Mouse (Mus musculus): ENCODE results near the gene Rad17.

Rad17 gene

DNA sequence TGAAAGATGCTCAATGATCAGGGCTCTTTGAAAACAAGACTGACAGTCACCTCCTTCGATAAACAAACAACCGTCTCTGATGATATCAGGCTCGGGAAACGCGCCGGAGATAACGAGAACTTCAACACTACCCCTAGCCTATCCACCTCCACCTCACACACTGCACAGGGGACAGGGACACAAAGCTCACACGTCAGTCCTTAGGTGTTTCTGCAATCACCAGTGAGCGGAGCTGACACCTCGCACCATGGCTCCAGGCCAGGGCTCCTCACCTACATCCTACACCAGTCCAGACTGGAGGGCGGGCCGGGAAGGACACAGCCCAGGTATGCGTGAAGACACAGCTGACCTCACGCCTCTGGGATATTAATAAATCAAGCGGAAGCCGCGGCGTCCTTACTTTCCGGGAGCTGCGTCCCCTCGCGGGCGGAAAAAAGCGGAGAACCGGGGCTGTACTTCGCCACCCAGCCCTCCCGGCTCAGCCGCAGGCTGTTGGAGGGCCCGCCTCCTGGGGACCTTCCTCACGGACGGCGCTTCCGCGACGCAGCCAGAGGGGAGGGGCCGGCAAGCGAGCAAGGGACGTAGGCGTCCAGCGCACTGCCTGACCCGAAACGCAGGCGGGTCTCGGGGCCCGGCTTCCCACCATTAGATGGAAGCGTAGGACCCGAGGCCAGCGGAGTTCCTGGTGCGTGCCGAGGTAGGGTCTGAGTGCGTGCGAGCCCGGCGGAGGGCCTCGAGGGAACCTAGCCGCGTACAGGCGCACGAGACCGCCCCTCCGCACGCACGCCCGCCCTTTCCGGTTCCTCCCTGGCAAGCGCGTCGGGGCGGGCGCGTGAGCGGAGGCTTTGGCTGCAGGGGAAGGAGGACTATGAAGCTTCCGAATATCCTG is at the start of gene Rad17, which contains the start of gene Ak6:
Gene Rad17, minus strand, starts transcription at position 502 of the 889 bp plus-strand sequence.
Gene Ak6, plus strand, starts transcription at position 430 of the 889 bp plus-strand sequence.
- DNase-seq (ENCODE audit: low spot score), result peak; percentile 94

DNA sequence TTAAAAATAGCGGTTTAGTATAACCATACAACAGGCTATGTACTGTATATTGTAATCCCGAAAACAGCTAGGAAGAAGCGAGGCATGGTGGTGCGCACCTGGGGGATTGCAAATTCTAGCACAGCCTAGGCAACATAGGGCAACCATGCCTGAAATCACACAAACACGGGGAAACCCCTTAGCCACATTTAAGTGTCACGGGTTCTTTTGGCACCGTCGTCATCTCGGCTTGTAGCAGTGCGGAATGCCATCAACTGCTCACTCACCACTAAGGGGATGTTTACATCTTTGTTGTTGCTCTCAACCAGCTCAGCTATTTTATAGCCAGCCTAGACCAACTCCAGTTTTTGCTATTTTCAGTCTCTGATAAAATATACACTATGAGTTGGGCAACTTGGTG is 48.0 kb upstream of the Rad17 start:
- no peak for DNase-seq (ENCODE audit: low spot score)

DNA sequence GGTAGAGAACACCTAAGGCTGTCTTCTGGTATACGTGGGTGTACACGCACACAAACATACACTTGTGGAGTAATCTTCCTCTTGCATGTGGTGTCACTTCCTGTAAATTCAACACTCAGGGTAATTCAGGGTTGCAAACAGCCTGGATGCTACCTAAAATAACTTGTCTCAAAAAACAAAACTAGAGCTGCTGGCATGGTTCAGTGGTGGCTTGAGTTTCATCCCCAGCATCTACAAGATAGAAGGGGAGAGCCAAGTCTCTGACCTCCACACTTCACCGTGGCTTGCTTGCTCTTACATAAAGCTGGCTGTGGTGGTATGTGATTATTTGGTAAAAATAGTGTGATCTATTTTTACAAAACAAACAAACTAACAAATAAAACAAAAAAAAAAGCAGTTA is 46.7 kb upstream of the Rad17 start:
- DNase-seq (ENCODE audit: low spot score), result no peak

DNA sequence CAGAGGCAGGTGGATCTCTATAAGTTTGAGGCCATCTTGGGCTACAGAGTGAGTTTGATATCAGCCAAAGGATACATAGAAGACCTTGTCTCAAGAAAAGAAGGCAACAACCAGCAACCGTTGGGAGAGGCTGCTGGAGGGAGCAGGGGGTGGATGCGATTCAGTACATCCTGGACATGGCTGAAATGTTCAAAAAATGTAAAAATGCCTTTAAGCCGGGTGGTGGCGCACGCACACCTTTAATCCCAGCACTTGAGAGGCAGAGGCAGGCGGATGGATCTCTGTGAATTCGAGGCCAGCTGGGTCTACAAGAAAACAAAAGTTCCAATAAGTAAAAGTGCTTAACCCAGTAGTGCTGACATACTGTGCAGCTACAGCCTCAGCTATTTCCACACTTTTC is 36.7 kb upstream of the Rad17 start:
- no peak for DNase-seq (ENCODE audit: low spot score)

DNA sequence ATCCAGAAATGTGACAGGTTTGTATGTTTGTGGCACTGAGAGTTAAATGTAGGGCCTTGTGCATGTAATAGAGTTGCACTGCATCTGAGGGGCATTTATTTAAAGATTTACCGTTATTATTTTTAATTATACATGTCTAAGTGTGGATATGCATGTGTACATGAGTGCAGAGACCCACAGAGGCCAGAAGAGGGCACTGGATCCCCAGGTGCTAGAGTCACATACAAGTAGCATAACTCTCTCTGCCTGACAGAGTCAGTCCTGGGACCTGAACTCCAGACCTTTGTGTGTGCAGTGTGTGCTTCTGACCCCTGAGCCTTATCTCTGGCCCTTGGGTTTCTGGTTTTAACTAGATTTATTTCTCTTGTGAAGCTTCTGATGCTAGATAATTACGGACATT is 33.5 kb upstream of the Rad17 start:
- no peak for DNase-seq (ENCODE audit: low spot score)

DNA sequence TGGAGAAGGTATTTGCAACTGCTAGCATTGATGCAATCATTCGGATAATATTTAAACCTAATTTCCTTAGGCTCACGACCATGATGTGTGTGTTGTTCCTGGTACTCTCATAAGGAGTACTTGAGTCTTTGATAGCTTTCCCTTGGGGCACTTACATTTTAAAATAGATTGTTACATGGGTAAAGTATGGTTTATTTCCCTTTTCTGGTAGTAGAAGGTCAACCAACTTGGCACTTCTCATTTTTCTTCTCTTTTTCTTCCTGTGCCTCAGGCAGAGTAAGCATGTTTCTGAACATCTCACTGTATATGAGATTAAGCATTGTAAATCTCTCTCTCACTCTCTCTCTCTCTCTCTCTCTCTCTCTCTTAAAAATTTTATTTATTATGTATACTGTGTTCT is 32.0 kb upstream of the Rad17 start:
- no peak for DNase-seq (ENCODE audit: low spot score)

DNA sequence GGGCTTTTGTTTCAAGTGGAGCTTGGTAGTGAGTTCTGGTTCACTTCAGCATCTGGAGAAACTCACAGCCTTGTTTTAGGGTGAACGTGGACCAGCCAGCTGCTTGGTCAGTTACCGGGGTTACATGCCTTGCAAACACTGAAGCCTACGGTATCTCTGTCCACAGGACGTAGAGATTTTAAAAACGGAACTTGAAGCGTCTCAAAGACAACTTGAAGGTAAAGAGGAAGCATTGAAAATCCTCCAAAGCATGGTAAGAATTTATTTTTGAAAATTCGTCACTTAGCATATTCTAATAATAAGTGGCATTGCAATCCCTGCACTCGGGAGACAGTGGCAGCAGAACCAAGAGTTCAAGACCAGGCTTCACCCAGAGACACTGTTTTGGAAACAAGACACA is 30.8 kb upstream of the Rad17 start:
- no peak for DNase-seq (ENCODE audit: low spot score)

DNA sequence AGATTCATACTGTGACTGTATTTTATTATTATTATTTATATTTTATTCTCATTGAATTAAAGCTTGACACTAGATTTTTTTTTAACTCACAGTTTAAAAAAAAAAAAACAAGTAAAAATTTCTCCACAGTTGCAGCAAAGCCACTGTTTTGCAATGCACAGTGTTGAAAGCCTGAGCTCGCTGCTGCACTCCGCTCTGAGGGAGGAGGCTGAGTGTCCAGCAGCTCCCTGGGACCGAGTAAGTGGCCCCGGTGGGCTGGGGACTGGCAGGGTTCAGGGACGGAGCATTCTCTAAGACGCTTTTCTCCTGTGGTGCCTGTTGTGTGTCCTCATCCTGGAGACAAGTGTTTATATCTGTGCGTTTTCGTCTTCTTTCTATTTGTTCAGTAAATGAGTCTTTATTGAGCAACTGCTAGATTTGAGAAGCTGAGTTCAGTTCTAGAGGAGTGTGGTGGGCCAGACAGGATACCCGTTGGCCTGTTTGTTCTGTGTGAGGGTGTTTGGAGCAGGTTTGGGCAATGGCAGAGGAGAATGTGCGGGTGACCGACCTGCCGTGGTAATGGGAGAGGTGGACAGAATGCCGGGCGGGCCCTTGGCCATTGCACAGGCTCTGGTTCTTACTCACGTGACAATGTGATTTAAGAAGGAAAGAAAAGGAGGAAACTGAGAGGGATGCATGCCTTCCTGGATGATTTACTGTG is 25.2 kb upstream of the Rad17 start:
- DNase-seq (ENCODE audit: low spot score), result no peak

DNA sequence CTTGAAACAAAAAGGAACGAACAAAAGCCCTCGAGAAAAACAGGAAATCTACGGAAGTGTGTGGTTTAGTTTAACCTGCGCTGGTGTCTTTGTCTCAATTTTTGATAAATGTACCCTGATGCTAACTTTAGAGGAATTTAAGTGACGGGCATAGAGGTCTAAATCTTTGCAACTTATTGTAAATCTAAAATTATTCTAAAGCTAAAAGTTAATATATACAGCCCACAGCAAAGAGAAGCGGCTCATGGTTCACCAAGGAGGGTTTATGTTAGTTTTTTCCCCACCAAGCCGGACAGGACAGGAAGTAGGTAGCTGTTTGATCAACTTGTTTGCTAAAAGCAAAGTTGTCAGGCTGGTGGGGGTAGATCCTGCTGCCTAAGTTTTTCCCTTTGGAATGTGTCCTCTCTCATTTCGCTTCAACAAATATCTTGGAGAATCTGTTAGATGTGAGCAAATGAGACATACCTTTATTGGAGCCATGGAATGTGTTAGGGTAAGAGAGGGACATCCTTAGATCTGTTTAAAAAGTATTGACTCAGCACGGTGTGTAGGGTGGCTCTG is 19.4 kb upstream of the Rad17 start:
- peak; percentile 51 for DNase-seq (ENCODE audit: low spot score)

DNA sequence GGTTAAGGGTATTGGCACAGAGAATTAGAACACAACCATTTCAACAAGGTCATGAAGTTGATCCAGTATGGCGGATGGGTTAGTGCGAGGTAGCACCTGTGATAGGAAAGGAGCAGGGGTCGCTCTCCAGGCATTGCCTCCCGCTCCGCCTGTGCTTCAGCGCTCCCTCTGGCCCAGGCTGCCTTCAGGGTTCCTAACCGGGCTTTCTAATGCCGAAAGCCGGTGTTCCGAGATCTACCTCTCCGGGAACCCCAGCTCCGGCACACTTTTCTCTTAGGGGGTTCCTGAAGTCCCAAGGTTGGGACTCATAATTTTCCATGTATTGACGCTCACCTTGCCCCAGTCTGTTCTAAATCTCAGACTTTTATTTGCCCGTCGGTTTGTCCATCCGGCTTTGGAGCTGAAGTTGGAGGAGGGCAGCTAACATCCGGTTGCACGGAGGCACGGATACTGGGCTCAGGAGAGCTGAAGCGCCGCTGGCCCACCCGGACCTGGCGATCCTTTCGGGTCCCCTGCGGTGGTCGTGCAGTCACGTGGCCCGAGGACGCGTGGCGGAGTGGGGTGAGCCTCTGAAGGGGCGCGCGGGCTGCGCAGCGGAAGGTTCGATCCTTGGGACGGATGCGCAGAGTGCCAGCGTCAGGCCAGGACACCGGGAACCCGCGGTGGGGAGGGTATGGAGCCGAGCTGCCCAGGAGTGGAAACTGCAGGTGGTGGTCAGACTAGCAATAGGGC is 18.6 kb upstream of the Rad17 start, which contains the start of gene Ccdc125:
Gene Ccdc125, plus strand, starts transcription at position 427 of the 732 bp plus-strand sequence.
- DNase-seq (ENCODE audit: low spot score), result peak; percentile 72

DNA sequence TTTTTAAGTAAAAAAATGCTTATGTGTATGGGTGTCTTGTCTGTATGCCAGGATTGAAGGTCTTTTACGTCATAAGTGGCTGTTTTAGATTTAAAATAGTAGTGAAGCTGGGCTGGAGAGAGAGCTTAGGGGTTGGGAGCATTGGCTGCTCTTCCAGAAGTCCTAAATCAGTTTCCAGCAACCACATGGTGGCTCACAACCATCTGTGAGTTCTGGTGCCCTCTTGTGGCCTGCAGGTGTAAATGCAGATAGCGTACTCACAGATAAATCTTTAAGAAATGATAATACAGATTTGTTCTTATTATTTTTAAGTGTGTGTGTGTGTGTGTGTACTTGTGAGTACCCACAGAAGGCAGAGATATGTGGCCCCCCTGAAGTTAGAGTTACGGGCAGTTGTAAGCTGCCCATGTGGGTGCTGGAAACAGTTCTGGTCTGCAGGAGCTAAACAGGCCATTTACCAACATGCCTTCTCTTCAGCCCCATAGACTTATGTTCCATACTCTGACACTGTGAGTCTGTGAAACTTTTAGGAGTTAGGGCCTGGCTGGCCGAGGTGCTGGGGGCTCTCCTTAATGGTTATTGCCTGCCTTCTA is 9.1 kb upstream of the Rad17 start:
- DNase-seq (ENCODE audit: low spot score), result no peak

DNA sequence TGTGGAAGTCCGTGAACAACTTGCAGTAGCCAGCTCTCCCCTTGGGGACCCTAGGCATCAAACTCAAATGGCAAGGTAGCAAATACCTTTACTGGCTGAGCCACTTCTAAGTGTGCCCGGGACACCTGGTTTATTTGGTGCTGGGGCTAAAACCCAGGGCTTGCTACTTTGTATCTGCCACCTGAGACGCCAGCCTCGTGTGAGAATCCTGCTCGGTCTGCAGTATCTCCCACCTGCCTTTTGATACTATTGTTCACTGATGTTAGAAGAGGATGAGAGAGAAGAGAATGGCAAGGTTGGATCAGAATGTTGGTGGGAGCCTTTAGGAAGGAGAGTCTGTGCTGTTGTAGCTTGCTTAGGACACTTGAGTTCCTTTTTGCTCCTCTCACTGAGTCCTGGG is 7.2 kb upstream of the Rad17 start:
- DNase-seq (ENCODE audit: low spot score), result no peak

DNA sequence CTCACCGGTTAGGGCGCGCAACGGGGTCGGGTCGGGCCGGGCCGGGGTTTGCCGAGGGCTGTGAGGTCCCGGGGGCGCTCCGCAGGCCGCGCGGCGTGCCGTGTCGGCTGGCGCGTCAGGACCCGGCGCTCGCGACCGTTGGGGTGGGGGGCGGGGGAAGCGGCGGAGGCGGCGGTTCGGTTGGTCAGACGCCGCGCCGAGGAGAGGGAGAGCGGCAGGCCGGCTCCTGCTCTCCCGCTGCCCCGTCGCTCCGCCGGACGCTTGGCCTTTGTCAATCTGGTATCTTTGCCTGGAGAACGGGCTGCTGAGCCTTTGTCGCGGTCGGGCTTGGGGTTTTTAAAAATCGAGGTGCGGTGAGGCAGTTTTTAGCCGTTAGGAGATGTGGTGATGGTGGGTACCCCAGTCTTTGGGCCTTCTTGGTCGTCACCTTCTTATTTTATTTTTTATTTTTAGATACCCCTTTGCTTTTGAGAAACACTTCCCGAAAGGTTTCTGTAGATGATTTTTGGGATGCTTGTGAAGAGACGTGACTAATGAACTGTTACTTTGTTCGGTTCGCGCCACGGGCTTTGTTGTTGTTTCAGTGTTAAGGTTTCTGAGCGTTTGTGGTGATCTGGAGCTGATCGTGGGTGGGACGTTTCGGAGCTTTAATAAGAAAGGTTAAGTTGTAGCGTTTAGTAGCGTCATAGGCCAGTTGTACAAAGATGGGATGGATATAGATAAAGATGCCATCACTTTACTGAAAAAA is 762 bp upstream of the Rad17 start, which contains the start of gene Taf9:
Gene Taf9, plus strand, starts transcription at position 141 of the 748 bp plus-strand sequence.
- no peak for DNase-seq (ENCODE audit: low spot score)

DNA sequence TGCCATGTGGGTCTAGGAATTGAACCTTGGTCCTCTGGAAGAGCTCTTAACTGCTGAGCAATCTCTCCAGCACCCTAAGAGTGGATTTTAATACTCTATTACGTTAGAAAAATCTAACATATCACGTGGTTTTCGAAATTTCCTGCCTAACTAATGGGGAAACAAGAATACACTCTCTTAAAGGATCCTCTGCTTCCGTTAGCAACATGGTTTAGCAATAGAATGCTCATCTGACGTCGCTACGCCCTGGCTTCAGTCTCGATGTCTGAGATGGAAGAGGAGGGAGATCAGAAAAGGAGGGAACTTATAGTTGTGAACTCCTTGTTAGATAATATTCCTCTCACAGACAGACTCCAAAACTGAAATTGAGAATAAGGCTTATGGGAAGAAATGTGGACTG is 2.6 kb downstream of the Rad17 start:
- DNase-seq (ENCODE audit: low spot score), result no peak

DNA sequence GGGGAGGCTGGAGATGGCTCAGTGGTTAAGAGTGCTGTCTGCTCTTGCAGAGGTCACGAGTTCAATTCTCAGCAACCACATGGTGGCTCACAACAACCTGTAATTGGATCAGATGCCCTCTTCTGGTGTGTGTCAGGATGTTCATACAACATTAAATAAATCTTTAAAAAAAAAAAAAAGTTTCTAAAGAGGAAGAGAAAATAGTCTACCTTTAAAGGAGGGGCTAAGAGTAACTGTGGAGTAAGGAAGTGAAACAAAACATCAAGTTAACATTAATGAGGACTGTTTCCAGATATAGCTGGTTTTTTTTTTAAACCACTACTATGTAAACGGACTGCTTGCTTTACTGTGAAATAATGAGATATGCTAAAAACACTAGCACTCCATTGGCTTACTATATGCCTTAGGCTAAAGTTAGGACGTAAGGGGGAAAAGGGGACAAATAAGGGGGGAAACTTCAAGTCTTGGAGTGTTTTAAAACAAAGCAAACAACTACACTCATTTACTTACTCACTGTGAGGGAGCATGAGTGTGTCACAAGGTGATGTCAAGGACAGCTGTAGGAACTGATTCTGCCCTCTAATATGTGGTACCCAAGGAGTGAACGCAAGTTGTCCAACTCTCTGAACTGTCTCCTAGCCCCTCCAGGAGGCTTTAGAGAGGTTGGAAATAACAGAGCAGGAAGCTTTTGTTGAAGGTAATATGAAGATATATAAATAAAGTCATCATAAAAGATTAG is 8.2 kb downstream of the Rad17 start:
- no peak for DNase-seq (ENCODE audit: low spot score)

DNA sequence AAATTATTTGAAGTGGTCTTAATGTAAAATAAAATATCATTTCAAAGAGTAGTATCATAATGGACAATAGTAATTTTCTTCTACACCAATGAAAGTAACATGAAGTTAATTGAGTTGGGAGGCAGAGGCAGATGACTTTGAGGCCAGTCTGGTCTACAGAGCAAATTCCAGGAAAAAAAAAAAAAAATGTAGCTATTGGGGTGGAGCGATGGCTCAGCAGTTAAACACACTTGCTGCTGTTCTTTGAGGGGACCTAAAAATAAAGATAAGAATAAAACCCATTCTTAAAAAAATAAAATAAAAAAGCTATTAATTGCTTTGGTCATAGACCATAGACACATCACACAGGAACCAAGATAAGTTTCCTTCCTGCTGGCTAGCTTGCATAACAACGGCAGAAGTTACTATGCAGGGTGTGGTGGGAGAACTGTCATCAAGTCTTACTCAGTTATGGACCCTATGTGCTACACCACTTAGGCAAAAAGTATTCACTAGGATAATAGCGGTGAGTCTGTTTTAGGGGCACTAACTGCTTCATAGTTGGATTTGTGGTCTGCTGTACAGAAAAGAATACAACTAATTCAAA is 16.7 kb downstream of the Rad17 start:
- DNase-seq (ENCODE audit: low spot score), result no peak

DNA sequence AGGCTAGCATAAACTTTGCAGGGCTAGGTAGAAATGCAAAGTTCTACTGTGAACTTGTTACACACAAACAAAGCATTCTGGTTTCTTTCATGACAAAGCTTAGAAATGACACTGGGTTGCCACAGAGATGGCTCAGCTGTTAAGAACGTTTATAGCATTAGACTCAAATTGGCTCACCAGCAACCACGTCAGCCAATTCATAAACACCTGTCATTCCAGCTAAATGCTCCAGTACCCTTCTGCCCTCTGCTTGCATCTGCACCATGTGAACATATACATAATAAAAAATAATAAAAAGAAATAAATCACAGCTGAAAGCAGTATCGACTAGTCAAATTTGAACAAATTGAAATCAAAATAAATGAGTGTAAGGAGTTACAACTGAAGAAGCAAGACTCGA is 28.6 kb downstream of the Rad17 start:
- no peak for DNase-seq (ENCODE audit: low spot score)

DNA sequence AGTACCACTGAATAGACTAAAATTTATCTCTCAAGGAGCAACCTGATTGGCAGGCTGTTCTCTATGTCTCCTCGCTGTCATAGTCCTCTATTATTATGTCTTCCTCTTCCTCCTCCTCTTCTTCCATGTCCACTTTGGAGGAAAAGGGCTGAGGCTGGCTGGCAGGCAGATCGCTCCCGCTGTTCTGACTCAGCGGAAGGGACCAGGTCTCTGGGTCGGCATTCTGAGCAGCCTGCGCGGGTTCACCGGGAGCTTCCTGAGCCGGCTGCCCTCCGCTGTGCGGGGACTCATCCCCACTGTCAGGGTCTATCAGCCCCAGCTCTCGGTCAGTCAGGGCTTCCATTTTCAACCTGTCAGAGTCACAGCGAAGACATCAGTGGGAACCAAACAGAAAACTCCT is 33.3 kb downstream of the Rad17 start:
- DNase-seq (ENCODE audit: low spot score), result no peak

DNA sequence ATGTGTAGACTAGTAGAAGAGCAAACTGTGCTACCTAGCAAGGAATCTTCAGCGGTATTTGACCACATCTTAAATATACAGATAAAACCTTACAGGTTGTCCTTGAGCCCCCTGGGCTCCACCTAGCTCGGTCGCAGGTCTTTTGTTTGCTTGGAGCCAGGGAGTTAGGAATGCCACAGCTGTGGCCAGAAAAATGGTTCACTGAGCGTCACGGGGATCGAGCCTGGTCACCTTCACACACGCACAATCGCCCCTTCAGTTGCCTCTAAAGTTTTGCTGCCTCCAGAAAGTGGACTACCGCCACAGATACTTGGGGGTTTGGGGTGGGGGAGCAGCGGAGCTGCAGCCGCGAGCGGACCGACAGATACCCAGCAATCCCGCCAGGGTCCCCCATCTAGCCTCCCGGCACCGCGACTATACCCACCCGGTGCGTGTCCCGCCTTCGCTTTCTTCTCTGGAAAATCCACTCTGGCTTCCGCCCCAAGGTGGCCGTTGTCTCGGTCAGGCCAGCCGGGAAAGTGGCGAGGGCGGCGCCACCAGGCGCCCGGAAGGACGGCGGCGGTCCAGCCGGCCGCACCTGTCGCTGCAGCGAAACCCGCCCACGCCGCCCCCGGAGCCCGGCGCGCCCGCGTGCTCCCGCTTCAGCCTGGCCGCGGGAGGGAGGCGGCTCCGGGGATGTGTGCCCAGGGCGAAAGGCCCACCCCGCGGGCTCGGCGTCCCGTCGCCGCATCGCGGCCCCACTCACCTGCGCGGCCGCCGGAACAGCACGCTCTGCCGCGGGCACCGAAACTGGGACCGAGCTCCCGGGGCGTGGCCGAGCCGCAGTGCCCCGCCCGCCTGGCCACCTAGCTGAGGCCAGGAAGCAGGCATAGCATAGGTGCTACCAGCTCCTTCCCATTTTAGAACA is 34.4 kb downstream of the Rad17 start, which contains the start of gene Marveld2:
Gene Marveld2, minus strand, starts transcription at position 791 of the 907 bp plus-strand sequence.
- peak; percentile 56 for DNase-seq (ENCODE audit: low spot score)

Measured in yolk sac, embryonic 10.5 days (tissue).